Mouse (Mus musculus) liver, embryonic 11.5 days (tissue): ENCODE results near the gene Tulp4. TPM values are rescaled to one million over a fixed set of nuclear protein-coding genes. Genes with fewer than 3 reads are reported as not detected.

Source experiments
- ATAC-seq: fragments of 200-750 bp; cut with Nextera tagmentation; replicated peaks from 2 replicates; pipeline ENCODE4 v1.8.0; 2017; ENCODE audit warnings: moderate number of reproducible peaks, mild to moderate bottlenecking, moderate TSS enrichment, moderate library complexity; ENCODE audit not compliant: low FRiP score
- DNase-seq: peaks from one replicate; pipeline ENCODE4 v3.0.0-alpha.2; 2017; ENCODE audit warnings: low spot score
- H3K27ac ChIP-seq: fragments of 300-500 bp; sonication (generic); 2 replicates; pipeline ENCODE4 v1.5.1; 2014; ENCODE audit warnings: mild to moderate bottlenecking, low read depth, low read length, control low read depth
- H3K27me3 ChIP-seq: fragments of 300-500 bp; sonication (generic); replicated peaks from 2 replicates; pipeline ENCODE4 v1.6.1; 2014; ENCODE audit warnings: low read length, mixed read lengths; ENCODE audit not compliant: control insufficient read depth, insufficient read depth
- H3K36me3 ChIP-seq: fragments of 300-500 bp; sonication (generic); 2 replicates; pipeline ENCODE4 v1.6.1; 2014; ENCODE audit warnings: mild to moderate bottlenecking, low read length, moderate library complexity, mixed read lengths; ENCODE audit not compliant: control insufficient read depth, insufficient read depth
- H3K4me1 ChIP-seq: fragments of 300-500 bp; sonication (generic); replicated peaks from 2 replicates; pipeline ENCODE4 v1.6.1; 2014; ENCODE audit warnings: low read length, mixed read lengths; ENCODE audit not compliant: control insufficient read depth, insufficient read depth
- H3K4me2 ChIP-seq: fragments of 300-500 bp; sonication (generic); 2 replicates; pipeline ENCODE4 v1.6.1; 2014; ENCODE audit warnings: mild to moderate bottlenecking, control low read depth, moderate library complexity
- H3K4me3 ChIP-seq: fragments of 300-500 bp; sonication (generic); 2 replicates; pipeline ENCODE4 v1.5.1; 2014; ENCODE audit warnings: low read depth, low read length, control low read depth
- H3K9ac ChIP-seq: fragments of 300-500 bp; sonication (generic); 2 replicates; pipeline ENCODE4 v1.6.1; 2014; ENCODE audit warnings: low read depth, low read length, control low read depth
- H3K9me3 ChIP-seq: fragments of 300-500 bp; sonication (generic); 2 replicates; pipeline ENCODE4 v1.6.1; 2016; ENCODE audit warnings: low read length, inconsistent platforms, mixed read lengths; ENCODE audit not compliant: control insufficient read depth
- WGBS: fragments of 180-500 bp; shearing (Covaris S2); extraction: QIAGEN DNeasy Blood & Tissue Kit; methylation state at CpG from one replicate; pipeline ENCODE4 v1.1.7; 2014; 5-methylcytosine and 5-hydroxymethylcytosine counted together
- polyA plus RNA-seq: library from polyadenylated mRNA; unstranded; fragments of >200 nt; fragmentation: Nextera tagmentation; extraction: Ambion mirVana; gene quantifications from 2 replicates; pipeline ENCODE4 v1.2.1, GENCODE M21; 2014

The Tulp4 gene
- polyA plus RNA-seq, 1 experiment from 2014 or later, result 71.9 TPM

- WGBS, result 95% methylated on average over 1 of the region's 1 CpGs
Observed at GRCm38 (mm10) chr17:6162761-6163160, 56.5 kb downstream of the Tulp4 start.

GRCm38 (mm10) chr17:6164911-6165310 lies 58.7 kb downstream of the Tulp4 start:
- Histone ChIP-seq H3K9ac (no peak overlapping the region), H3K4me2 (no peak overlapping the region), H3K36me3 (no peaks in the 10 kb centered on the region), H3K27ac (no peak overlapping the region), H3K27me3 (no peaks in the 10 kb centered on the region), H3K4me3 (no peak overlapping the region), H3K4me1 (no peaks in the 10 kb centered on the region), H3K9me3 (no peaks in the 10 kb centered on the region)
- ATAC-seq (no peak), DNase-seq (no peak)
- 68% methylated on average over 4 of the region's 4 CpGs for WGBS

More at GRCm38 (mm10) chr17:6162761-6163160, 56.5 kb downstream of the Tulp4 start:
- Histone ChIP-seq H3K27me3 (no peaks in the 10 kb centered on the region), H3K9me3 (no peaks in the 10 kb centered on the region), H3K4me3 (no peak overlapping the region), H3K27ac (no peak overlapping the region), H3K9ac (no peak overlapping the region), H3K36me3 (no peaks in the 10 kb centered on the region), H3K4me1 (no peaks in the 10 kb centered on the region), H3K4me2 (no peak overlapping the region)
- ATAC-seq, result no peak
- no peak for DNase-seq

DNA sequence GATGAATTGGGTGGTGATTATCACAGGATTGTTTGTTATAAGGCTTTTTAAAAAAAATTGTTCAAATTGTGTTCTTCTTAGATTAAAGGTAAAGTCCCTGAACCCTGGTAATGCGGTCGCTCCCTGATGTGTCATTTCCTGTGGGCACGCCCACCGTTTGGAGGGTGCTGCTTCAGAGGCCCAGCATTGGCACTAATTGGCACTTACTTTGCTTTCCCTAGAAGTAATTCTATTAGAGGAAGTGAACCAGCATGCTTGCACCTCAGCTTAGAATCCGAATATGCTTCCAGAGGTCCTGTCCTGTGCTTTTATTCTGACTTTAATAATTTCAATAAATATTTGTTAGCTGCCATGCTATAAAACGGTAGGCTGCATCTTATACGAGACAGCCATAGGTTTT lies 66.2 kb downstream of the Tulp4 start:
- no peaks in the 10 kb centered on the region for H3K27me3 ChIP-seq
- peaks cover 6% of the 10 kb centered on the region for H3K4me1 ChIP-seq
- H3K36me3 ChIP-seq, result no peaks in the 10 kb centered on the region
- H3K27ac ChIP-seq, result no peak overlapping the region
- no peak overlapping the region for H3K4me3 ChIP-seq
- H3K4me2 ChIP-seq, result no peak overlapping the region
- H3K9ac ChIP-seq, result no peak overlapping the region
- ATAC-seq (no peak), DNase-seq (no peak)
- 53% methylated on average over 7 of the region's 7 CpGs for WGBS
- H3K9me3 ChIP-seq, result no peaks in the 10 kb centered on the region

- ATAC-seq (peak; percentile 70), DNase-seq (peak; percentile 49)
- H3K4me3 ChIP-seq, result no peak overlapping the region
- H3K4me1 ChIP-seq, result peaks cover 6% of the 10 kb centered on the region
- WGBS, result 36% methylated on average over 5 of the region's 5 CpGs
- no peak overlapping the region for H3K9ac ChIP-seq
- no peaks in the 10 kb centered on the region for H3K36me3 ChIP-seq
- 0 out of 2 replicates have a peak overlapping the region, but pooled peaks have one; percentile 10 for H3K4me2 ChIP-seq
- no peaks in the 10 kb centered on the region for H3K27me3 ChIP-seq
- no peak overlapping the region for H3K27ac ChIP-seq
- H3K9me3 ChIP-seq, result no peaks in the 10 kb centered on the region
Observed at GRCm38 (mm10) chr17:6172926-6173690, 66.9 kb downstream of the Tulp4 start.

GRCm38 (mm10) chr17:6174574-6174973 lies 68.3 kb downstream of the Tulp4 start:
- DNase-seq, result no peak
- no peak for ATAC-seq
- Histone ChIP-seq H3K27ac (no peak overlapping the region), H3K36me3 (no peaks in the 10 kb centered on the region), H3K9me3 (no peaks in the 10 kb centered on the region), H3K9ac (no peak overlapping the region), H3K4me2 (no peak overlapping the region), H3K4me3 (no peak overlapping the region), H3K27me3 (no peaks in the 10 kb centered on the region), H3K4me1 (peaks cover 6% of the 10 kb centered on the region)
- WGBS, result 67% methylated on average over 1 of the region's 1 CpGs

DNA sequence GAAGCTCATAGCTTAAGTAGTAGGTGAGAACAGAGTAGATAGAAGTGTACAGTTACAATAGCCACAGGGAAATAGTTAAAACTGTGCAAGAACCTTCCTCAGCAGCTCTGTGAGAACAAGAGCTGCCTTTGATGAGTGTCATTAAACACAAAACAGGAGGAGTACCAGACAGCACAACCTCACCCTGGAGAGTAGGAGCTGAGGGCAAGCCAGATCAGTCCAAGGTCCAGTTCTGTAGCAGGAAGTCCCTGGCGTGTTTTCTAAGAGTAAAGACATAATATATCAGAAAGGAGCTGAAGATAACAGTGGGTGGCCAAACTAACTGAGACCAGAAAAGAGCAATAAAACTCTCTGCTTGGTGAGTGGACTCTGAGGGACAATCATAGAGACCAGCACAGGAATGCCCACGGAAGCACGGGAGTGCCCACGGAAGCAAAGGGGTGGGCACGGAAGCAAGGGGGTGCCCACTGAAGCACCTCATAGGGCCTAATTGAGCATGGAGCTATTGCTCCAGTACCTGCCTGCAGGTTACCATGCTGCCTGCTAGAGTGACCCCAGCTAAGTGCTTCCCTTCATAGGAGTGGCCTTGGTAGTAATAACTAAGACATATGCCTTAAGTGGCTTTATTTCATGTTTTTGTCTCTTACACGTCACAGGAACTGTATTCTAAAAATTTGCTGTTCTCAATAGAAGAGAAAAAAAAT lies 72.5 kb downstream of the Tulp4 start:
- Histone ChIP-seq H3K4me1 (no peaks in the 10 kb centered on the region), H3K9ac (no peak overlapping the region), H3K36me3 (no peaks in the 10 kb centered on the region), H3K27ac (no peak overlapping the region), H3K27me3 (no peaks in the 10 kb centered on the region), H3K4me2 (no peak overlapping the region), H3K4me3 (no peak overlapping the region), H3K9me3 (no peaks in the 10 kb centered on the region)
- DNase-seq (no peak), ATAC-seq (no peak)
- WGBS, result 83% methylated on average over 6 of the region's 6 CpGs

GRCm38 (mm10) chr17:6179389-6179788 lies 73.2 kb downstream of the Tulp4 start:
- DNase-seq, result no peak
- H3K4me2 ChIP-seq, result no peak overlapping the region
- H3K4me1 ChIP-seq, result no peaks in the 10 kb centered on the region
- no peak overlapping the region for H3K4me3 ChIP-seq
- no peaks in the 10 kb centered on the region for H3K27me3 ChIP-seq
- H3K9me3 ChIP-seq, result no peaks in the 10 kb centered on the region
- H3K27ac ChIP-seq, result no peak overlapping the region
- H3K9ac ChIP-seq, result no peak overlapping the region
- WGBS, result 80% methylated on average over 4 of the region's 4 CpGs
- ATAC-seq, result no peak
- H3K36me3 ChIP-seq, result no peaks in the 10 kb centered on the region

DNA sequence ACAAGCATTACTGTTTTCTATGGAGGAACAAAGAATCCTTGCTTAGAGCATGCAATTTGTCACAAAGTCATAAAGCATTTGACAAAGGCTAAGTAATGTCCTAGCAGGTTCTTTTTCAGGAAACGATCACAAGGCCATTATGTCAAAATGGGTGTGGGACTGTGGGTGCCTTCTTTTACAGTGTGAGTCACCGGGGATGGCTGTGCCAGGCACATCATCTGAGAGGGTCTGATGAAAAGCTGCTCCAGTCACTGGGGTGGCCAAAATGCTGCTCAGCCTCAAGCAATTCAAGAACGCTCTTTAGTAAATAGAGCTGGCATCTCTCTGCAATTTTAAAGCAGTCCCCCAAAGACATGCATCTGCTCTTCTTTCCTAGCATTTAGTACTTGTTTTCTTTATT lies 74.2 kb downstream of the Tulp4 start:
- ATAC-seq (no peak), DNase-seq (no peak)
- H3K4me3 ChIP-seq, result no peak overlapping the region
- no peaks in the 10 kb centered on the region for H3K36me3 ChIP-seq
- H3K4me1 ChIP-seq, result no peaks in the 10 kb centered on the region
- WGBS, result 81% methylated on average over 3 of the region's 3 CpGs
- H3K27me3 ChIP-seq, result no peaks in the 10 kb centered on the region
- no peak overlapping the region for H3K4me2 ChIP-seq
- no peak overlapping the region for H3K9ac ChIP-seq
- no peaks in the 10 kb centered on the region for H3K9me3 ChIP-seq
- H3K27ac ChIP-seq, result no peak overlapping the region

DNA sequence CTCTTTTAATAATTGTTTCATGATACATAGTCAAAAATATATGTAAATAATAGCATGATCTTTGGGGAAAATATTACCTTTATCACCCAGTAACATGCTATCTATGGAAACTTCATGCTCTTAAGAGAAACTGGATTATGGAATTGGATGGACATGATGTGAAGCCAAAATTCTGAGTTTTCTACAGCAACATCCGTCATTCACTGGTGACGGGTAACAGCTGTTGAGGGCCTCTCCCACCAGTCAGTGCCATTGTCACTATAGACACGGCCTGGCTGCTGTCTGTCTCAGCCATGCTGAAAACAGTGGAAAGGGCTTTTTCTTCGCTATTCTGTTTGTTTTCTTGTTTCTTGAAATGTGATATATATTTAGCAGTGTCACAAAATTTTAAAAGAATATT lies 76.5 kb downstream of the Tulp4 start:
- no peaks in the 10 kb centered on the region for H3K9me3 ChIP-seq
- H3K4me3 ChIP-seq, result no peak overlapping the region
- no peaks in the 10 kb centered on the region for H3K27me3 ChIP-seq
- H3K9ac ChIP-seq, result no peak overlapping the region
- ATAC-seq (no peak), DNase-seq (no peak)
- 82% methylated on average over 4 of the region's 4 CpGs for WGBS
- H3K4me1 ChIP-seq, result no peaks in the 10 kb centered on the region
- no peak overlapping the region for H3K4me2 ChIP-seq
- H3K36me3 ChIP-seq, result no peaks in the 10 kb centered on the region
- H3K27ac ChIP-seq, result no peak overlapping the region
